Mouse (Mus musculus): ENCODE data around the gene Gm47429.
"Not testable (repeated sequence)": the region's sequence is repeated elsewhere in the genome, so short reads cannot be mapped to it uniquely, and the experiment has no call there.

GRCm38 (mm10) chr13:50488510-50488909, 44.8 kb upstream of the Gm47429 start:
- not testable (repeated sequence) for TF ChIP-seq TAL1, GATA1 (IDR thresholded peaks at IDR 0.05; ENCODE audit: low read length)
